Mouse (Mus musculus): ENCODE data around the gene Odf3b.

DNA sequence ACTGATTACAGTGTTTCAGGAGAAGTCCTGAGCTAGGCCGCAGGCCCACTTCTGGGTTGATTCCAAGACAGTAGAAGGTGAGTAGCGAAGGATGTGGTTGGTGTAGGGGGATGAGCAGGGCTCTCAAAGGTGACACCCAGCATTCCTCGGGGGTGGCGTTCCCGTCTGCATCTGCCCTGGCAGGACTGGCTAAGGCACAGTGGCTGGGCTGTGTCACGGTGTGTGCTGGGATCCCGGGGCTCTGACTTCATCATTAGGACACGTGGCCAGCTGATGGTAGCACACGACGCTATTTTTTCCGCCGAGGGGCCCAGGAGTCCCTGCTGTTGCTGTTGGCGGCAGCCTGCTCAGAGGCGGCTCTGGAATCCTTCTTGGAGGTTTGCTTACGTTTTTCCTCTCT is 27.8 kb downstream of the Odf3b start:
- TF ChIP-seq CHD2 (IDR thresholded peaks at IDR 0.05; ENCODE audit: low read depth, low read length) (no peak), ZC3H11A (IDR thresholded peaks at IDR 0.05; ENCODE audit: borderline replicate concordance, low read depth, low read length) (no peak), ZNF384 (IDR thresholded peaks at IDR 0.05; ENCODE audit: low read depth, low read length) (no peak), MAFK (IDR thresholded peaks at IDR 0.05; ENCODE audit: insufficient read depth, low read depth, low read length) (no peak), HCFC1 (IDR thresholded peaks at IDR 0.05; ENCODE audit: borderline replicate concordance, insufficient read depth, low read length) (no peak)
